In genomic region chr1:69657455-69657854, GRCm38 (mm10) we compare ENCODE assay signal across 14 mouse cellular contexts. TPM values are rescaled to one million over a fixed set of nuclear protein-coding genes. Genes with fewer than 3 reads are reported as not detected.
DNase-seq lines count a peak whose midpoint lies in the region; ATAC-seq and TF ChIP-seq lines count a peak whose summit lies in the region.
"Had no signal": no experiment of that assay in that cellular context is flagged by ENCODE, and none has a peak within 500 bp of the region (broad histone marks: within the 10 kb centered on the region; RNA-seq: fewer than 3 reads in every experiment).

No protein-coding gene starts in this region.

- DNase-seq in heart, postnatal 0 days (ENCODE audit: low spot score), result no peak
- DNase-seq in heart, adult 2 months, result no peak
- DNase-seq in naive thymus-derived CD4-positive, alpha-beta T cell, adult 2 months (ENCODE audit: low read depth), result peak; percentile 25
- DNase-seq in adrenal gland, adult 18-20 months (ENCODE audit: low spot score in 2 of 2), result no peak
- DNase-seq in urinary bladder, postnatal 25 days (ENCODE audit: low spot score), result no peak
- DNase-seq in adipocyte (ENCODE audit: low spot score), result no peak
- DNase-seq: cerebellum, adult 11 months had no signal

- intact Hi-C loops in heart, adult 2 months (cut with DNase I), result no loop called here

- no peak for TF ChIP-seq EP300 in heart, postnatal 0 days (IDR thresholded peaks at IDR 0.05; ENCODE audit: low read depth)
- TF ChIP-seq EP300 in heart, adult 2 months (IDR thresholded peaks at IDR 0.05; ENCODE audit: insufficient read depth, low read depth, low read length), result no peak

- H3K79me2 ChIP-seq in heart, adult 2 months (replicated peaks; ENCODE audit: control insufficient read depth, insufficient read depth, low read length), result no peaks in the 10 kb centered on the region

- no peak overlapping the region for H3K4me3 ChIP-seq in heart, postnatal 0 days (ENCODE audit: low read depth, low read length)
- H3K4me3 ChIP-seq in heart, adult 2 months, result no peak overlapping the region
- H3K4me3 ChIP-seq: embryonic facial prominence, embryonic 13.5 days; hindbrain, embryonic 10.5 days; left cerebral cortex, adult 2 months; limb, embryonic 12.5 days; lung, embryonic 15.5 days had no signal

- peak overlapping the region; percentile 28; the same call in 1 of the 2 replicates for H3K4me2 ChIP-seq in heart, postnatal 0 days (ENCODE audit: low read depth, low read length)
- H3K4me2 ChIP-seq: embryonic facial prominence, embryonic 13.5 days; limb, embryonic 12.5 days; lung, embryonic 15.5 days had no signal

- H3K4me1 ChIP-seq in heart, postnatal 0 days (ENCODE audit: control insufficient read depth, insufficient read depth), result 0 out of 2 replicates have a peak, but pooled peaks cover 5% of the 10 kb centered on the region
- H3K4me1 ChIP-seq in heart, adult 2 months (ENCODE audit: control insufficient read depth, insufficient read depth, low read length), result no peaks in the 10 kb centered on the region
- H3K4me1 ChIP-seq: limb, embryonic 12.5 days; lung, embryonic 15.5 days had no signal

- no peaks in the 10 kb centered on the region for H3K27me3 ChIP-seq in heart, postnatal 0 days (ENCODE audit: control insufficient read depth, insufficient read depth, low read length)
- no peaks in the 10 kb centered on the region for H3K27me3 ChIP-seq in heart, adult 2 months (ENCODE audit: control insufficient read depth, insufficient read depth, low read length)
- H3K27me3 ChIP-seq: embryonic facial prominence, embryonic 13.5 days; limb, embryonic 12.5 days; lung, embryonic 15.5 days; megakaryocyte, embryonic 14.5 days had no signal

- no peak for ATAC-seq in heart, postnatal 0 days (ENCODE audit: insufficient read depth, low read depth)
- 0 out of 2 replicates have a peak, but pooled peaks have one; percentile 13 for ATAC-seq in granulocyte monocyte progenitor cell, adult 5-6 weeks (replicated peaks; ENCODE audit: poor library complexity, severe bottlenecking)

- no peaks in the 10 kb centered on the region for H3K36me3 ChIP-seq in heart, postnatal 0 days (replicated peaks; ENCODE audit: control insufficient read depth, insufficient read depth, low read length)
- no peaks in the 10 kb centered on the region for H3K36me3 ChIP-seq in heart, adult 2 months (ENCODE audit: control insufficient read depth, insufficient read depth, low read length)
- H3K36me3 ChIP-seq: embryonic facial prominence, embryonic 13.5 days; hindbrain, embryonic 10.5 days; limb, embryonic 12.5 days; lung, embryonic 15.5 days had no signal

- no peak overlapping the region for H3K27ac ChIP-seq in heart, postnatal 0 days (ENCODE audit: low read depth)
- H3K27ac ChIP-seq in heart, adult 2 months, result no peak overlapping the region
- H3K27ac ChIP-seq: embryonic facial prominence, embryonic 13.5 days; hindbrain, embryonic 10.5 days; left cerebral cortex, adult 2 months; limb, embryonic 12.5 days had no signal

- TF ChIP-seq POLR2A in heart, adult 2 months (IDR thresholded peaks at IDR 0.05; ENCODE audit: insufficient read depth, low read depth, low read length), result no peak

- H3K9me3 ChIP-seq in heart, postnatal 0 days (replicated peaks; ENCODE audit: control insufficient read depth, low read length), result no peaks in the 10 kb centered on the region
- H3K9me3 ChIP-seq: embryonic facial prominence, embryonic 13.5 days; hindbrain, embryonic 10.5 days; limb, embryonic 12.5 days; lung, embryonic 15.5 days; megakaryocyte, embryonic 14.5 days had no signal

- no peak overlapping the region for H3K9ac ChIP-seq in heart, postnatal 0 days (replicated peaks; ENCODE audit: low read depth, low read length)
- no peak overlapping the region for H3K9ac ChIP-seq in heart, adult 2 months (ENCODE audit: low read depth, low read length)
- H3K9ac ChIP-seq: embryonic facial prominence, embryonic 13.5 days; limb, embryonic 12.5 days; lung, embryonic 15.5 days had no signal

- TF ChIP-seq CTCF in heart, postnatal 0 days (IDR thresholded peaks at IDR 0.05; ENCODE audit: low read depth), result no peak
- no peak for TF ChIP-seq CTCF in heart, adult 2 months (IDR thresholded peaks at IDR 0.05)

- 87% methylated on average over 3 of the region's 3 CpGs for WGBS in heart, postnatal 0 days
- WGBS in heart, adult 2 months, result 90% methylated on average over 3 of the region's 3 CpGs

RNA-seq across cellular contexts. Expression of gene Ikzf2, which starts 29.6 kb away (rescaled TPM):
- total RNA-seq in heart, postnatal 0 days (2014; rRNA removed; ENCODE audit: low replicate concordance), result 3.3 and 4.7 TPM in 2 replicates
- 1.3 and 1.7 TPM in 2 replicates for polyA plus RNA-seq in heart, postnatal 0 days (2015; fragmentation: Nextera tagmentation; extraction: Ambion mirVana)
- 1 to 10 TPM; 6.1 to 7.9 TPM for total RNA-seq in heart, adult 2 months (2021)
- polyA plus RNA-seq in heart, adult 2 months (2012; rRNA removed), result 1.8 and 2.5 TPM in 2 replicates
- 11.9 and 15.3 TPM in 2 replicates for total RNA-seq in granulocyte monocyte progenitor cell, adult 5-6 weeks (2014; fragmentation: Nextera tagmentation)
- 13.0 and 14.8 TPM in 2 replicates for total RNA-seq in granulocyte monocyte progenitor cell, adult 5-6 weeks (2017)
- 1 to 10 TPM; 5.8 to 6.5 TPM for total RNA-seq in adrenal gland, adult 18-20 months (2021)
